Mouse (Mus musculus) gastrocnemius, postnatal 4 days (tissue): ENCODE measurements around the gene Gm20877. TPM values are rescaled to one million over a fixed set of nuclear protein-coding genes. Genes with fewer than 3 reads are reported as not detected.
"Not testable (repeated sequence)": the region's sequence is repeated elsewhere in the genome, so short reads cannot be mapped to it uniquely, and the experiment has no call there.

Experiments used
- DNase-seq, 2 experiments: peaks; one replicate each; pipeline ENCODE4 v3.0.0; 2021 to 2022; ENCODE audit warnings: low spot score in 2 of 2, mixed read lengths in 2 of 2
- long read RNA-seq, 2 experiments: library from polyadenylated mRNA; stranded (forward); transcript quantifications; one replicate each; pipeline ENCODE4 v2.0.0; 2021
- total RNA-seq, 2 experiments: library from RNA; stranded (reverse); gene quantifications; 2 replicates each; pipeline ENCODE4 v1.2.3; 2021

Gene Gm20877
- not detected for total RNA-seq
- long read RNA-seq, experiment 1, result 0 reads
- long read RNA-seq, experiment 2, result 0 reads

- not testable (repeated sequence) for DNase-seq
These were observed at the start of gene Gm20877 for GRCm38 (mm10) chrY:17093573-17093972. TSS of gene Gm20877 (plus strand) at chrY:17093873.
